Mouse (Mus musculus) embryonic facial prominence, embryonic 12.5 days (tissue): ENCODE data around the gene Clec9a. TPM values are rescaled to one million over a fixed set of nuclear protein-coding genes. Genes with fewer than 3 reads are reported as not detected.

Experiments
- ATAC-seq: fragments of 200-750 bp; cut with Nextera tagmentation; 2 replicates; pipeline ENCODE4 v1.8.0; 2017; ENCODE audit not compliant: insufficient number of reproducible peaks, insufficient read depth, low FRiP score, low TSS enrichment
- H3K27ac ChIP-seq: fragments of 300-500 bp; sonication (generic); 2 replicates; pipeline ENCODE4 v1.5.1; 2016; ENCODE audit warnings: mild to moderate bottlenecking
- H3K27me3 ChIP-seq: fragments of 300-500 bp; sonication (generic); 2 replicates; pipeline ENCODE4 v1.6.1; 2016; ENCODE audit warnings: mild to moderate bottlenecking, moderate library complexity
- H3K36me3 ChIP-seq: fragments of 300-500 bp; sonication (generic); 2 replicates; pipeline ENCODE4 v1.6.1; 2016; ENCODE audit warnings: mild to moderate bottlenecking
- H3K4me1 ChIP-seq: fragments of 300-500 bp; sonication (generic); 2 replicates; pipeline ENCODE4 v1.6.1; 2016
- H3K4me2 ChIP-seq: fragments of 300-500 bp; sonication (generic); replicated peaks from 2 replicates; pipeline ENCODE4 v1.6.1; 2016; ENCODE audit warnings: mild to moderate bottlenecking, moderate library complexity
- H3K4me3 ChIP-seq: fragments of 300-500 bp; sonication (generic); 2 replicates; pipeline ENCODE4 v1.5.1; 2016; ENCODE audit warnings: mild to moderate bottlenecking
- H3K9ac ChIP-seq: fragments of 300-500 bp; sonication (generic); 2 replicates; pipeline ENCODE4 v1.6.1; 2016; ENCODE audit warnings: mild to moderate bottlenecking, moderate library complexity
- H3K9me3 ChIP-seq: fragments of 300-500 bp; sonication (generic); 2 replicates; pipeline ENCODE4 v1.6.1; 2016; ENCODE audit warnings: mild to moderate bottlenecking, moderate library complexity
- WGBS: fragments of 180-500 bp; shearing (Covaris S2); methylation state at CpG from one replicate; pipeline ENCODE4 v1.1.7; 2016; 5-methylcytosine and 5-hydroxymethylcytosine counted together
- polyA plus RNA-seq: library from polyadenylated mRNA; unstranded; fragments of >200 nt; fragmentation: Nextera tagmentation; extraction: Ambion mirVana; gene quantifications from 2 replicates; pipeline ENCODE4 v1.2.1, GENCODE M21; 2016

Clec9a gene
- polyA plus RNA-seq = 0.13 and 0.14 TPM in 2 replicates

DNA sequence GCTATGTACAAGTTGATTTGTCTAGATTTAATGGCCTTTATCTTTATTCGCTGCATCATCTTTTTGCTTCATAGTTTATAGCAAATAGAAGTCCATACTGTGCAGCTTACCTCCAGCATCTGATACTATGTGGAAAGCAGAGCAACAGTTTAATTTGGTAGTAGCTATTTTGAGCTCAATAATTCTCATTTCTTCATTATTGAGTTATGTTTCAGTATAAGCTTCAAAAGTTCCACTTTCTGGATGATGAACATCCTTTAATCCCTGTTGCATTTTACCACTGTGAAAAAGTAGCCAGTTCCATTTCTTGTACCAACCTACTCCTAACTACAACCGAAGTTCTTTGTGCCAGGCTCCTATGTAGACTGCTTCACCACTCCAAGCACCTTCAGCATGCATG lies at the start of gene Clec9a:
Gene Clec9a, plus strand, starts transcription at position 301 of the 400 bp plus-strand sequence.
- no peak within 1 kb of the TSS for H3K9ac ChIP-seq
- H3K4me1 ChIP-seq = no peaks in the 10 kb centered on the region
- H3K27ac ChIP-seq = no peak within 1 kb of the TSS
- no peaks in the 10 kb centered on the region for H3K36me3 ChIP-seq
- H3K27me3 ChIP-seq = no peaks in the 10 kb centered on the region
- H3K9me3 ChIP-seq = no peaks in the 10 kb centered on the region
- ATAC-seq = no peak
- no peak within 1 kb of the TSS for H3K4me2 ChIP-seq
- no peak within 1 kb of the TSS for H3K4me3 ChIP-seq
- WGBS = 85% methylated on average over 2 of the region's 2 CpGs

DNA sequence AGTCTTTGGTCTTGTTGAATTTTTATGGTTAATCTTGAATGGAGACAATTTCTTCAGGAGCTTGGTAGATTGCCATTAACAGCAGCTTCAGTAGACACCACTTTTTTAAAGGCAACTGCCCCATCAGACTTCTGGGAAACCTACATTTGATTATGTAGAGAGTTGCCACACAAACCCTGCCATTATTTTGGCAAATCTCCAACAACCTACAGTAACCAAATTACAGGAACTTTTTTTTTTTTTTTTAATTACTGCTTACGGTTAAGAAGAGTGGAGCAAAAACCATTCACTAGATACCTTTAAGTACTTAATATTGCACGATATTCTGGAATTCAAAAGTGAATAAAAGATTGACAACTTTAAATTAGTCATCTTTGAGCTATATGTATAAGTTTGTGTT lies 49.1 kb upstream of the Clec9a start:
- Histone ChIP-seq H3K9ac (no peak overlapping the region), H3K36me3 (no peaks in the 10 kb centered on the region), H3K27ac (no peak overlapping the region), H3K4me3 (no peak overlapping the region), H3K9me3 (no peaks in the 10 kb centered on the region), H3K4me1 (no peaks in the 10 kb centered on the region), H3K27me3 (no peaks in the 10 kb centered on the region), H3K4me2 (no peak overlapping the region)
- ATAC-seq = no peak
- 83% methylated on average over 2 of the region's 2 CpGs for WGBS

DNA sequence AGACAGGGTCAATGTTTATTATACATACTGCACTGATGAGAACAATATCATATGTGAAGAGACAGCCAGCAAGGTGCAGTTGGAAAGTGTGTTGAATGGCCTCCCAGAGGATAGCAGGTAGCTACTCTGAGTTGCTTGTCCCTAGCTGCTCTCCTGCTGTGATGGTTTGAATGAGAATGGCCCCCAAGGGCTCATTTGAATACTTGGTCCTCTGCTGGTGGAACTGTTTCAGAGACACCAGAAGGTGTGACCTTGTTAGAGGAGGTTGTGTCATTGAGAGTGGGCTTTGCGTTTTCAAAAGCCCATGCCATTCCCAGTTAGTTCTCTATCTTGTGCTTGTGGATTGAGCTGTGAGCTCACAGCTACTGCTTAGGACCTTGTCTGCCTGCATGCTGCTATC lies 44.7 kb upstream of the Clec9a start:
- no peak for ATAC-seq
- H3K27me3 ChIP-seq = no peaks in the 10 kb centered on the region
- 26% methylated on average over 1 of the region's 1 CpGs for WGBS
- no peaks in the 10 kb centered on the region for H3K9me3 ChIP-seq
- no peak overlapping the region for H3K27ac ChIP-seq
- no peaks in the 10 kb centered on the region for H3K4me1 ChIP-seq
- no peaks in the 10 kb centered on the region for H3K36me3 ChIP-seq
- H3K4me3 ChIP-seq = no peak overlapping the region
- no peak overlapping the region for H3K9ac ChIP-seq
- no peak overlapping the region for H3K4me2 ChIP-seq

DNA sequence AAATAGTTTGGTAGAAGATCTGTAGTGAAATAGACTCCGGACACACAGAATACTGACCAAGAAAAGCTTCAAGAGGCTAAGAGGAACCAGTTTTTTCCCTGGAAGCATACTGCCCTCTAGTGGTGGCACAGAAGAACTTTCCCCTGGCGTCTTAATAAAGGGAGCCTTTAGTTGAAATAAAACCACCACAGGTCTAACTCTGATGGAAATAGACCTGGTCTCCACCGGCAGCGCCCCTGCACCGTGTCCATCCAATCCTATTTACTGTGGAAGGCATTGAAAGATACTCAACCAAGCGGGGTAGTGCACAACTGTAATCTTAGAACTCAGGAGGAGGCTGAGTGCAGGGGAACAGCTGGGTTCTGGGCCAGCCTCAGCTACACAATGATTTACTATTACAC lies 42.7 kb upstream of the Clec9a start:
- Histone ChIP-seq H3K4me2 (no peak overlapping the region), H3K9ac (no peak overlapping the region), H3K4me3 (no peak overlapping the region), H3K9me3 (no peaks in the 10 kb centered on the region), H3K36me3 (no peaks in the 10 kb centered on the region), H3K4me1 (no peaks in the 10 kb centered on the region), H3K27ac (no peak overlapping the region), H3K27me3 (no peaks in the 10 kb centered on the region)
- ATAC-seq = no peak
- WGBS = 19% methylated on average over 6 of the region's 6 CpGs

DNA sequence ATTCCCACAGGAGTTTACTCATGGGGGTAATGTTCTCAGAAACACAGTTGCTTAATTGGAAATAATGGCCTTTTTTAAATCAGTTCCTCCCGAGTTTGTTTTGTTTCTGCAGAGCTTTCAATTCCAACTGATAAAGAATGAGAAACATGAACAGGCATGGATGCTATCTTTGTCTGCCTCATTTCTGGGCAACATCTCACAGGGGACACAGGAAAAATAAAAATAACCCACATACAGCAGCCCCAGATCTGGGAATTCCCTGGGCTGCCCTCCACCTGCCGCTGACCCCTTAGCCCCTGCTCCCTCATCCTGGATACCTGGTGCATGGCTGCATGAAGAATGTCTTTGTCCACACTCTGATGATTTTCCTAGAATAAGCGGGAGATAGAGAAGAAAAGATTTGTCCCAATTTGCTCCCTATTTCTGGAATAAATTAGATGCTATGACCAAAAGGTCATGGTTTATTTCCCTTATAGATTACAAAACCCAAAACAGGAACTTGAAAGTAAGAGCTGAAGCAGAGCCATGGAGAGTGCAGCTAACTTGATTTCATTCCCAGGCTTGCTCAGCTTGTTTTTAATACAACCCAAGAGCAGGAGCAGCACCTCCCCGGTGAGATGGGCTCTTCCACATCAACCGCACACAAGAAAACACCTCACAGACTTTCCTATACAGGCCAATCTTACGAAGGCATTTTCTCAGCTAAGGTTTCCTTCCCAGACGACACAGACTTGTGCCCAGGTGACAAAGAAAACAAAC lies 39.1 kb upstream of the Clec9a start:
- Histone ChIP-seq H3K36me3 (no peaks in the 10 kb centered on the region), H3K4me2 (no peak overlapping the region), H3K27me3 (no peaks in the 10 kb centered on the region), H3K9me3 (no peaks in the 10 kb centered on the region), H3K9ac (no peak overlapping the region), H3K4me3 (no peak overlapping the region), H3K4me1 (no peaks in the 10 kb centered on the region), H3K27ac (no peak overlapping the region)
- WGBS = 63% methylated on average over 7 of the region's 7 CpGs
- no peak for ATAC-seq

DNA sequence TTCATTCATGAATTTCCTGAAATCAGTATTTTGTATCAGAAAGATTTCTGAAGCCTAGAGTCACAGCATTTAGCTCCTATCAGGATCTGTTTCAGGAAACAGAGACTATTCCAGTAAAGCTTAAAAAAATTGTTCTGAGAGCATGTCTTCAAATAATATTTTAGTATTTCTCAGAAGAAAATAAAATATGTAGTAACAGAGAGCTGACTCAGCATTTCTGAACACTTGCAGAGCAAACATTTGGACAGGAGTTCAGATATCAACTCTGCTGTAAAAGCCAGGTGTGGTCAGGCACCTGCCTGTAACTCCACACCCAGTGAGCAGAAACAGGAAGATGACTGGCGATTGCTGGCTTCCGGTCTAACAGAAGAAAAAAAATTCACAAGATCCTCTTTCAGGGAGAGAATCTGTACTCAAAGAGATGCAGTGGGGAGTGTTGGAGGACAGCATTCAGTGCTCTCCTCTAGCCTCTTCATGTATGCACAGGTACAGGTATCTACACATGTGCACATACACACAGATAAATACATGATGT lies 33.7 kb upstream of the Clec9a start:
- Histone ChIP-seq H3K27ac (no peak overlapping the region), H3K4me1 (no peaks in the 10 kb centered on the region), H3K9me3 (no peaks in the 10 kb centered on the region), H3K4me2 (no peak overlapping the region), H3K9ac (no peak overlapping the region), H3K4me3 (no peak overlapping the region), H3K36me3 (no peaks in the 10 kb centered on the region), H3K27me3 (no peaks in the 10 kb centered on the region)
- no peak for ATAC-seq
- WGBS = 82% methylated on average over 2 of the region's 2 CpGs

DNA sequence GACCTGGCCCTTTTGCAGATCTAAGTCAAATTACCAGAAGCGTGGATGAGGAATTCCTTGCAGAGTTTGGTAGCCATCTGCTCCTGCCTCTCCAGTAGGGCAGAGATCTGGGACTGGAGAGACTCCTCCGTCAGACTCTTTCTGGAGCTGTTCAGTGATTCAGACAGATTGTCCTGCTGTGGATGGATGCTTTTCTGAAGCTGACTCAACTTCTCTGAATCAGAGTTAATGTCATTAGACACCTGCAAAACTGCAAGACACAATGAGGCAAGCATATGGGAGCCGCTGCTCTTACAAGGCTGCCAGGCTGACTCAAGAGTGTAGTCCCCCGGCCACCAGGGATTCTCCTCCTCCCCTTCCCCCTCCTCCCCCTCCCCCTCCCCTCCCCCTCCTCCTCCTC lies 28.2 kb upstream of the Clec9a start:
- Histone ChIP-seq H3K9ac (no peak overlapping the region), H3K4me2 (no peak overlapping the region), H3K36me3 (no peaks in the 10 kb centered on the region), H3K27ac (no peak overlapping the region), H3K9me3 (no peaks in the 10 kb centered on the region), H3K4me1 (no peaks in the 10 kb centered on the region), H3K27me3 (no peaks in the 10 kb centered on the region), H3K4me3 (no peak overlapping the region)
- no peak for ATAC-seq
- 65% methylated on average over 4 of the region's 4 CpGs for WGBS

DNA sequence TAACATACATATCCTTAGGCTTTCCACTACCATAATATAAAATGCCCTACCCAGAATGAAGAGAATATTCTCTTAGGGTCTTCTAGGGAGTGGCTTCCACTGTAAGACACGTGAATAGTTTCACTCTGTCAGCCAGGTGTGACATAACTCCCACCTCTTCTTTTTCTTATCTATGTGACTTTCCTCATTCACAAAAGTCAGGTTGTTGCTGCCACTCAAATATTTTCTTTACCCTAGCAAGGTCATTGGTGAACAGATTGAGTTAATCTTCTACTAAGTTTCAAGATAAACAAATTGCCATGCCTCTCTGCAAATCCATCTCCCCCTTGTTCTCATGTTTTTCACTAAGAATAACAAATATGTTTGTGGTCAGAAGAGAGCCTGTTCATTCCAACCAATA lies 26.9 kb upstream of the Clec9a start:
- 78% methylated on average over 1 of the region's 1 CpGs for WGBS
- Histone ChIP-seq H3K27ac (no peak overlapping the region), H3K27me3 (no peaks in the 10 kb centered on the region), H3K4me1 (no peaks in the 10 kb centered on the region), H3K4me2 (no peak overlapping the region), H3K9ac (no peak overlapping the region), H3K36me3 (no peaks in the 10 kb centered on the region), H3K9me3 (no peaks in the 10 kb centered on the region), H3K4me3 (no peak overlapping the region)
- no peak for ATAC-seq

DNA sequence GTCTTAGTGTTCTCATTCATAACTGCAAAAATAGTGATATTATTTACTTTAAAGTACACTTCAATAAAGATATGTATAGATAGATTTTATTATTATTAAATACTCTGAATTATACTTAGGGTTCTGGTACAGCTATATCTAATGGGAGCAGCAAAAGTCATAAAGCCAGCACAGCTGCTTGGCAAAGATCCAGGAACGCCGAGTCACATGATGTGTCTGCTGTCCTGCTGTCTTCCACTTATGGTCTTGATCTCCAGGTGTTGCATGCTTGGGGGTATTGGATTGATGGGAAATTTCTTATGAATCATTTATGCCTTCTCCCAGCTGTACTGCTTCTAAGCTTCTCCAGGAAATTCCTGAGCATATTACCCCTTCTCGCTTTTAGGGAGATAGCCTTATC lies 25.2 kb upstream of the Clec9a start:
- ATAC-seq = no peak
- Histone ChIP-seq H3K4me1 (no peaks in the 10 kb centered on the region), H3K27me3 (no peaks in the 10 kb centered on the region), H3K27ac (no peak overlapping the region), H3K4me2 (no peak overlapping the region), H3K36me3 (no peaks in the 10 kb centered on the region), H3K9me3 (no peaks in the 10 kb centered on the region), H3K4me3 (no peak overlapping the region), H3K9ac (no peak overlapping the region)
- WGBS = 81% methylated on average over 3 of the region's 3 CpGs

DNA sequence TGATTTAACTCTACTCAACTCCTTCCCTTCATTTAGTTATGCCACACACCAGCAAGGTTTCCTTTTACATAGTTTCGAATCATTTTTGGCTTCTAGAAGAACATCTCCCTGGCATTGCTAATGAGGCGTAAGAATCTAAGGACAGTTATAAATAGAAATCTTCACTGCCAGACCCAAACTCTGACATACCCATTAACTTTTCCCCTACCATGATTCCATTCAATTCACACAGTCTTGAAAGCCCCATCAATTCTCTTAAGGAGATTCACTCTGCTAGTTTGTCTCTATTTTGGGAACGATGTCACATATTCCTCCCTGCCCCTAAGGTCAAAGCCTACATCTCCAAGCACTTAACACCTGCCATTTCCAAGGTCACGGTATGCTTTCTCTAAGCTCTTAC lies 23.7 kb upstream of the Clec9a start:
- ATAC-seq = no peak
- Histone ChIP-seq H3K4me3 (no peak overlapping the region), H3K27ac (no peak overlapping the region), H3K27me3 (no peaks in the 10 kb centered on the region), H3K9me3 (no peaks in the 10 kb centered on the region), H3K4me2 (no peak overlapping the region), H3K4me1 (no peaks in the 10 kb centered on the region), H3K36me3 (no peaks in the 10 kb centered on the region), H3K9ac (no peak overlapping the region)
- WGBS = 87% methylated on average over 4 of the region's 4 CpGs

DNA sequence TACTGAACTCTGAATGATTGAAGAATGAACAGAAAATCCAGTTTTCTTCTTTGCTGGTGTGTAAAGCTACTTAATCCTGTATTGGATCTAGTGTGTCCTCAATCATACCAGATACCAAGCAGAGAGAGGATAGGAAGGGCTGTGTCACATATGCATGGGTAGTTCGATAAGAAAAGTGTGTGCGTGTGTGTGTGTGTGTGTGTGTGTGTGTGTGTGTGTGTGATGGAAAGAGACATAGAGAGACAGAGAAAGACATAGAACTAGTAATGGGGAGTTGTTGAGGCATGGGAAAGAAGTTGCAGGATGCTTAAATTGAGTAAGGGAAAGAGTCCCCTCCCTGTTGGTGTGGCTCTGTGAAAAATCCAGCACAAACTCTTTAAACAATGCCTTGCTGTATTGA lies 22.9 kb upstream of the Clec9a start, which contains the start of gene Clec12b:
Gene Clec12b, minus strand, starts transcription at position 101 of the 400 bp plus-strand sequence.
- WGBS = 81% methylated on average over 2 of the region's 2 CpGs
- no peaks in the 10 kb centered on the region for H3K9me3 ChIP-seq
- H3K4me3 ChIP-seq = no peak within 1 kb of the TSS
- no peak within 1 kb of the TSS for H3K9ac ChIP-seq
- H3K4me2 ChIP-seq = no peak within 1 kb of the TSS
- ATAC-seq = no peak
- H3K36me3 ChIP-seq = no peaks in the 10 kb centered on the region
- H3K27ac ChIP-seq = no peak within 1 kb of the TSS
- no peaks in the 10 kb centered on the region for H3K4me1 ChIP-seq
- no peaks in the 10 kb centered on the region for H3K27me3 ChIP-seq

DNA sequence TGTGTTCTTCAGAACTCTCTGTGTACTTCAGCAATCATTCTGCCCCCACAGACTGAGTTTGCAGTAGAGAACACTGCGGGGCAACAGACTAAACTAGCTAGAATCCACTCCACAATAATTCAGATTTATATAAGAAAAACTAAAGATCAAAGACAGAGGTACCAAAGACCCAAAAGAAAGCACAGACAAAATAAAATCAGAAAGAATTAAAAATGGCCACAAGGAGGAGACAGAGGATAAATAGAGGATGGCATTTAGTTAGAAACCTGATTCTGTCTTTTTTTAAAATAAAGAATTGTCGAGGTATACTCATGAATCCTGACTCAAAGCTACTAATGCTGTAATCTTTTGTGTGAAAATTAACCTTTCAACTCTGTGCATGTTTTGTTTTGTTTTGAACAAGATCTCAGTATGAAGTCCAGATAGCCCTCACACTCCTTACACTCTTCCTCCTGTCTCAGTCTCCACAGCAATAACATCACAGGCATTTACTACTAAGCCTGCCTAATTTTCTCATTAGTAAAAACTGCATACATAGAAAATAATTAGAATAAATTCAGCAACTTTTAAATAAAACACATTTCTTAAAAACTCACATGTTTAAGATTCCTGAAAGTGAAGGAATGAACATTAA lies 15.5 kb upstream of the Clec9a start:
- H3K4me3 ChIP-seq = no peak overlapping the region
- ATAC-seq = no peak
- no peaks in the 10 kb centered on the region for H3K9me3 ChIP-seq

More for the DNA sequence above, 15.5 kb upstream of the Clec9a start:
- Histone ChIP-seq H3K27me3 (no peaks in the 10 kb centered on the region), H3K4me1 (no peaks in the 10 kb centered on the region), H3K36me3 (no peaks in the 10 kb centered on the region), H3K4me2 (no peak overlapping the region), H3K27ac (no peak overlapping the region), H3K9ac (no peak overlapping the region)
- 20% methylated on average over 2 of the region's 2 CpGs for WGBS
